Mouse (Mus musculus) stomach, postnatal 0 days (tissue): ENCODE data around the gene Ikzf4.
"Not testable (repeated sequence)": the region's sequence is repeated elsewhere in the genome, so short reads cannot be mapped to it uniquely, and the experiment has no call there.

Experiments used
- CTCF ChIP-seq: IDR thresholded peaks from 2 replicates; pipeline ENCODE4 v1.5.1; 2016; ENCODE audit warnings: antibody characterized with exemption, low read depth, mild to moderate bottlenecking, moderate library complexity
- EP300 ChIP-seq: optimal IDR thresholded peaks from 2 replicates; pipeline ENCODE3; 2016; ENCODE audit warnings: antibody characterized with exemption

- TF ChIP-seq CTCF, EP300: not testable (repeated sequence)
These were observed 22.6 kb downstream of the Ikzf4 start for GRCm38 (mm10) chr10:128623106-128623613.
